Mouse (Mus musculus): Measurements from ENCODE around the gene Mrpl39. TPM values are rescaled to one million over a fixed set of nuclear protein-coding genes. Genes with fewer than 3 reads are reported as not detected.
A peak's percentile ranks its signal among the peaks of the same experiment; 100 is the strongest.

Mrpl39 gene
- polyA plus RNA-seq, 2 experiments: 39.1 to 46.1 TPM

- DNase-seq (ENCODE audit: low spot score): no peak
- Histone ChIP-seq H3K27ac (replicated peaks; ENCODE audit: low read depth, low read length) (no peak overlapping the region), H3K4me1 (ENCODE audit: control insufficient read depth, insufficient read depth, low read length) (peaks cover 7% of the 10 kb centered on the region; the same call in 1 of the 2 replicates), H3K36me3 (ENCODE audit: control insufficient read depth, insufficient read depth, low read length) (no peaks in the 10 kb centered on the region), H3K9ac (ENCODE audit: low read depth, low read length, severe bottlenecking) (peak overlapping the region; percentile 51), H3K9me3 (ENCODE audit: control insufficient read depth, low read length) (no peaks in the 10 kb centered on the region), H3K27me3 (ENCODE audit: control insufficient read depth, insufficient read depth, low read length) (peaks cover 17% of the 10 kb centered on the region), H3K4me3 (replicated peaks; ENCODE audit: low read length) (peak overlapping the region; percentile 62), H3K4me2 (replicated peaks; ENCODE audit: low read depth, low read length, severe bottlenecking) (peak overlapping the region; percentile 91)
- no peak for TF ChIP-seq POLR2A (IDR thresholded peaks at IDR 0.05; ENCODE audit: borderline replicate concordance, extremely low read depth, insufficient read depth, insufficient read length)
- no peak for ATAC-seq (ENCODE audit: low FRiP score, low read depth)
- WGBS: 3% methylated on average over 13 of the region's 15 CpGs
Measured at GRCm38 (mm10) chr16:84773268-84773861, 37.8 kb upstream of the Mrpl39 start.

GRCm38 (mm10) chr16:84772496-84773267 lies 37.1 kb upstream of the Mrpl39 start:
- H3K4me2 ChIP-seq (replicated peaks; ENCODE audit: low read depth, low read length, severe bottlenecking): peak overlapping the region; percentile 91; the same call in 1 of the 2 replicates
- H3K9me3 ChIP-seq (ENCODE audit: control insufficient read depth, low read length): no peaks in the 10 kb centered on the region
- H3K27ac ChIP-seq (replicated peaks; ENCODE audit: low read depth, low read length): no peak overlapping the region
- peaks cover 7% of the 10 kb centered on the region; the same call in 1 of the 2 replicates for H3K4me1 ChIP-seq (ENCODE audit: control insufficient read depth, insufficient read depth, low read length)
- H3K27me3 ChIP-seq (ENCODE audit: control insufficient read depth, insufficient read depth, low read length): peaks cover 17% of the 10 kb centered on the region
- DNase-seq (ENCODE audit: low spot score) (no peak), ATAC-seq (ENCODE audit: low FRiP score, low read depth) (no peak)
- peak overlapping the region; percentile 62; the same call in 1 of the 2 replicates for H3K4me3 ChIP-seq (replicated peaks; ENCODE audit: low read length)
- H3K9ac ChIP-seq (ENCODE audit: low read depth, low read length, severe bottlenecking): no peak overlapping the region
- no peak for TF ChIP-seq POLR2A (IDR thresholded peaks at IDR 0.05; ENCODE audit: borderline replicate concordance, extremely low read depth, insufficient read depth, insufficient read length)
- WGBS: 25% methylated on average over 8 of the region's 8 CpGs
- no peaks in the 10 kb centered on the region for H3K36me3 ChIP-seq (ENCODE audit: control insufficient read depth, insufficient read depth, low read length)

- TF ChIP-seq POLR2A (IDR thresholded peaks at IDR 0.05; ENCODE audit: borderline replicate concordance, extremely low read depth, insufficient read depth, insufficient read length): no peak
- H3K27me3 ChIP-seq (ENCODE audit: control insufficient read depth, insufficient read depth, low read length): peaks cover 16% of the 10 kb centered on the region
- no peak overlapping the region for H3K9ac ChIP-seq (ENCODE audit: low read depth, low read length, severe bottlenecking)
- peaks cover 7% of the 10 kb centered on the region; the same call in 1 of the 2 replicates for H3K4me1 ChIP-seq (ENCODE audit: control insufficient read depth, insufficient read depth, low read length)
- whole genome bisulfite sequencing: 82% methylated on average over 2 of the region's 2 CpGs
- no peaks in the 10 kb centered on the region for H3K9me3 ChIP-seq (ENCODE audit: control insufficient read depth, low read length)
- H3K36me3 ChIP-seq (ENCODE audit: control insufficient read depth, insufficient read depth, low read length): no peaks in the 10 kb centered on the region
- H3K27ac ChIP-seq (replicated peaks; ENCODE audit: low read depth, low read length): no peak overlapping the region
- no peak overlapping the region for H3K4me2 ChIP-seq (replicated peaks; ENCODE audit: low read depth, low read length, severe bottlenecking)
- ATAC-seq (ENCODE audit: low FRiP score, low read depth) (no peak), DNase-seq (ENCODE audit: low spot score) (peak; percentile 16)
- no peak overlapping the region for H3K4me3 ChIP-seq (replicated peaks; ENCODE audit: low read length)
Measured at GRCm38 (mm10) chr16:84771461-84771860, 35.9 kb upstream of the Mrpl39 start.

GRCm38 (mm10) chr16:84770891-84771290 lies 35.3 kb upstream of the Mrpl39 start:
- H3K4me3 ChIP-seq (replicated peaks; ENCODE audit: low read length): no peak overlapping the region
- no peak for ATAC-seq (ENCODE audit: low FRiP score, low read depth)
- H3K27ac ChIP-seq (replicated peaks; ENCODE audit: low read depth, low read length): no peak overlapping the region
- no peak overlapping the region for H3K9ac ChIP-seq (ENCODE audit: low read depth, low read length, severe bottlenecking)
- H3K27me3 ChIP-seq (ENCODE audit: control insufficient read depth, insufficient read depth, low read length): peaks cover 10% of the 10 kb centered on the region
- 82% methylated on average over 7 of the region's 7 CpGs for whole genome bisulfite sequencing
- no peaks in the 10 kb centered on the region for H3K36me3 ChIP-seq (ENCODE audit: control insufficient read depth, insufficient read depth, low read length)
- TF ChIP-seq POLR2A (IDR thresholded peaks at IDR 0.05; ENCODE audit: borderline replicate concordance, extremely low read depth, insufficient read depth, insufficient read length): no peak
- H3K9me3 ChIP-seq (ENCODE audit: control insufficient read depth, low read length): no peaks in the 10 kb centered on the region
- no peak overlapping the region for H3K4me2 ChIP-seq (replicated peaks; ENCODE audit: low read depth, low read length, severe bottlenecking)
- DNase-seq (ENCODE audit: low spot score): no peak
- peaks cover 7% of the 10 kb centered on the region; the same call in 1 of the 2 replicates for H3K4me1 ChIP-seq (ENCODE audit: control insufficient read depth, insufficient read depth, low read length)

GRCm38 (mm10) chr16:84769619-84770464 lies 34.3 kb upstream of the Mrpl39 start:
- H3K36me3 ChIP-seq (ENCODE audit: control insufficient read depth, insufficient read depth, low read length): no peaks in the 10 kb centered on the region
- no peak for TF ChIP-seq POLR2A (IDR thresholded peaks at IDR 0.05; ENCODE audit: borderline replicate concordance, extremely low read depth, insufficient read depth, insufficient read length)
- peaks cover 7% of the 10 kb centered on the region; the same call in 1 of the 2 replicates for H3K4me1 ChIP-seq (ENCODE audit: control insufficient read depth, insufficient read depth, low read length)
- H3K4me2 ChIP-seq (replicated peaks; ENCODE audit: low read depth, low read length, severe bottlenecking): no peak overlapping the region
- H3K27ac ChIP-seq (replicated peaks; ENCODE audit: low read depth, low read length): no peak overlapping the region
- WGBS: 85% methylated on average over 19 of the region's 19 CpGs
- no peak overlapping the region for H3K4me3 ChIP-seq (replicated peaks; ENCODE audit: low read length)
- H3K9ac ChIP-seq (ENCODE audit: low read depth, low read length, severe bottlenecking): no peak overlapping the region
- H3K9me3 ChIP-seq (ENCODE audit: control insufficient read depth, low read length): no peaks in the 10 kb centered on the region
- ATAC-seq (ENCODE audit: low FRiP score, low read depth) (no peak), DNase-seq (ENCODE audit: low spot score) (no peak)
- H3K27me3 ChIP-seq (ENCODE audit: control insufficient read depth, insufficient read depth, low read length): no peaks in the 10 kb centered on the region; the same call in 1 of the 2 replicates
